Mouse (Mus musculus): Measurements from ENCODE around the gene Mrps16. TPM values are rescaled to one million over a fixed set of nuclear protein-coding genes. Genes with fewer than 3 reads are reported as not detected.
A peak's percentile ranks its signal among the peaks of the same experiment; 100 is the strongest.

Gene Mrps16
- 26.2 and 34.7 TPM in 2 replicates for total RNA-seq (2014; rRNA removed)
- 59.9 and 79.1 TPM in 2 replicates for polyA plus RNA-seq (2015; fragmentation: Nextera tagmentation; extraction: Ambion mirVana)

- Histone ChIP-seq H3K27ac (ENCODE audit: low read depth, low read length) (peak within 1 kb of the TSS; percentile 87), H3K9ac (peak within 1 kb of the TSS; percentile 94), H3K4me1 (ENCODE audit: insufficient read depth) (peaks cover 3% of the 10 kb centered on the region; the same call in 1 of the 2 replicates), H3K4me2 (ENCODE audit: low read depth) (peak within 1 kb of the TSS; percentile 63), H3K4me3 (ENCODE audit: low read depth, low read length) (peak within 1 kb of the TSS; percentile 82), H3K9me3 (ENCODE audit: low read length) (no peaks in the 10 kb centered on the region), H3K27me3 (ENCODE audit: insufficient read depth, low read length) (no peaks in the 10 kb centered on the region), H3K36me3 (ENCODE audit: insufficient read depth) (peaks cover 11% of the 10 kb centered on the region)
- 2% methylated on average over 68 of the region's 68 CpGs for WGBS
- peak; percentile 97 for TF ChIP-seq CTCF (IDR thresholded peaks at IDR 0.05; ENCODE audit: low read depth)
- DNase-seq (peak; percentile 98), ATAC-seq (peak; percentile 97)
Measured at GRCm38 (mm10) chr14:20393205-20393913, at the start of gene Mrps16. Gene Mrps16, minus strand, starts transcription at chr14:20393634.

- no peak overlapping the region for H3K4me3 ChIP-seq (ENCODE audit: low read depth, low read length)
- 65% methylated on average over 17 of the region's 17 CpGs for WGBS
- H3K4me2 ChIP-seq (ENCODE audit: low read depth): no peak overlapping the region
- no peaks in the 10 kb centered on the region for H3K4me1 ChIP-seq (ENCODE audit: insufficient read depth)
- no peaks in the 10 kb centered on the region for H3K9me3 ChIP-seq (ENCODE audit: low read length)
- DNase-seq: no peak
- no peaks in the 10 kb centered on the region for H3K36me3 ChIP-seq (ENCODE audit: insufficient read depth)
- H3K27ac ChIP-seq (ENCODE audit: low read depth, low read length): no peak overlapping the region
- H3K9ac ChIP-seq: no peak overlapping the region
- no peak for TF ChIP-seq CTCF (IDR thresholded peaks at IDR 0.05; ENCODE audit: low read depth)
- no peaks in the 10 kb centered on the region for H3K27me3 ChIP-seq (ENCODE audit: insufficient read depth, low read length)
- no peak for ATAC-seq
Measured at GRCm38 (mm10) chr14:20442252-20442651, 48.8 kb upstream of the Mrps16 start.

- ATAC-seq (no peak), DNase-seq (no peak)
- no peak for TF ChIP-seq CTCF (IDR thresholded peaks at IDR 0.05; ENCODE audit: low read depth)
- H3K9ac ChIP-seq: no peak overlapping the region
- no peak overlapping the region for H3K27ac ChIP-seq (ENCODE audit: low read depth, low read length)
- 70% methylated on average over 6 of the region's 6 CpGs for WGBS
- H3K4me2 ChIP-seq (ENCODE audit: low read depth): no peak overlapping the region
- no peaks in the 10 kb centered on the region for H3K4me1 ChIP-seq (ENCODE audit: insufficient read depth)
- H3K4me3 ChIP-seq (ENCODE audit: low read depth, low read length): no peak overlapping the region
- no peaks in the 10 kb centered on the region for H3K9me3 ChIP-seq (ENCODE audit: low read length)
- no peaks in the 10 kb centered on the region for H3K27me3 ChIP-seq (ENCODE audit: insufficient read depth, low read length)
- no peaks in the 10 kb centered on the region for H3K36me3 ChIP-seq (ENCODE audit: insufficient read depth)
Measured at GRCm38 (mm10) chr14:20436976-20437375, 43.5 kb upstream of the Mrps16 start.

GRCm38 (mm10) chr14:20432420-20432819 is 39.0 kb upstream of the Mrps16 start:
- no peak overlapping the region for H3K4me3 ChIP-seq (ENCODE audit: low read depth, low read length)
- no peak overlapping the region for H3K9ac ChIP-seq
- WGBS: 89% methylated on average over 4 of the region's 4 CpGs
- H3K27me3 ChIP-seq (ENCODE audit: insufficient read depth, low read length): no peaks in the 10 kb centered on the region
- DNase-seq (no peak), ATAC-seq (no peak)
- no peak overlapping the region for H3K4me2 ChIP-seq (ENCODE audit: low read depth)
- H3K36me3 ChIP-seq (ENCODE audit: insufficient read depth): no peaks in the 10 kb centered on the region
- TF ChIP-seq CTCF (IDR thresholded peaks at IDR 0.05; ENCODE audit: low read depth): no peak
- no peaks in the 10 kb centered on the region for H3K9me3 ChIP-seq (ENCODE audit: low read length)
- H3K4me1 ChIP-seq (ENCODE audit: insufficient read depth): no peaks in the 10 kb centered on the region
- H3K27ac ChIP-seq (ENCODE audit: low read depth, low read length): no peak overlapping the region

GRCm38 (mm10) chr14:20431726-20432125 is 38.3 kb upstream of the Mrps16 start:
- ATAC-seq: no peak
- H3K9me3 ChIP-seq (ENCODE audit: low read length): no peaks in the 10 kb centered on the region
- no peak overlapping the region for H3K27ac ChIP-seq (ENCODE audit: low read depth, low read length)
- no peaks in the 10 kb centered on the region for H3K4me1 ChIP-seq (ENCODE audit: insufficient read depth)
- DNase-seq: no peak
- H3K27me3 ChIP-seq (ENCODE audit: insufficient read depth, low read length): no peaks in the 10 kb centered on the region
- WGBS: 83% methylated on average over 6 of the region's 6 CpGs
- no peaks in the 10 kb centered on the region for H3K36me3 ChIP-seq (ENCODE audit: insufficient read depth)
- no peak for TF ChIP-seq CTCF (IDR thresholded peaks at IDR 0.05; ENCODE audit: low read depth)
- no peak overlapping the region for H3K9ac ChIP-seq
- H3K4me3 ChIP-seq (ENCODE audit: low read depth, low read length): no peak overlapping the region
- no peak overlapping the region for H3K4me2 ChIP-seq (ENCODE audit: low read depth)

- 71% methylated on average over 1 of the region's 1 CpGs for WGBS
- no peak for TF ChIP-seq CTCF (IDR thresholded peaks at IDR 0.05; ENCODE audit: low read depth)
- H3K36me3 ChIP-seq (ENCODE audit: insufficient read depth): no peaks in the 10 kb centered on the region
Measured at GRCm38 (mm10) chr14:20429833-20430232, 36.4 kb upstream of the Mrps16 start.

GRCm38 (mm10) chr14:20428593-20428992 is 35.2 kb upstream of the Mrps16 start:
- TF ChIP-seq CTCF (IDR thresholded peaks at IDR 0.05; ENCODE audit: low read depth): no peak
- DNase-seq: no peak
- 31% methylated on average over 1 of the region's 1 CpGs for WGBS
- H3K27ac ChIP-seq (ENCODE audit: low read depth, low read length): no peak overlapping the region
- no peaks in the 10 kb centered on the region for H3K36me3 ChIP-seq (ENCODE audit: insufficient read depth)
- H3K4me3 ChIP-seq (ENCODE audit: low read depth, low read length): no peak overlapping the region
- H3K4me2 ChIP-seq (ENCODE audit: low read depth): no peak overlapping the region
- no peak overlapping the region for H3K9ac ChIP-seq
- no peaks in the 10 kb centered on the region for H3K4me1 ChIP-seq (ENCODE audit: insufficient read depth)
- no peak for ATAC-seq
- H3K9me3 ChIP-seq (ENCODE audit: low read length): no peaks in the 10 kb centered on the region
- H3K27me3 ChIP-seq (ENCODE audit: insufficient read depth, low read length): no peaks in the 10 kb centered on the region

More at GRCm38 (mm10) chr14:20429833-20430232, 36.4 kb upstream of the Mrps16 start:
- no peaks in the 10 kb centered on the region for H3K9me3 ChIP-seq (ENCODE audit: low read length)
- no peaks in the 10 kb centered on the region for H3K27me3 ChIP-seq (ENCODE audit: insufficient read depth, low read length)
- DNase-seq (no peak), ATAC-seq (no peak)
- H3K27ac ChIP-seq (ENCODE audit: low read depth, low read length): no peak overlapping the region
- no peak overlapping the region for H3K9ac ChIP-seq
- no peak overlapping the region for H3K4me2 ChIP-seq (ENCODE audit: low read depth)
- no peak overlapping the region for H3K4me3 ChIP-seq (ENCODE audit: low read depth, low read length)
- no peaks in the 10 kb centered on the region for H3K4me1 ChIP-seq (ENCODE audit: insufficient read depth)
